Mouse (Mus musculus) small intestine, adult 2 months (tissue): Measurements from ENCODE around the gene Vhl. TPM values are rescaled to one million over a fixed set of nuclear protein-coding genes. Genes with fewer than 3 reads are reported as not detected.

ENCODE experiments used
- H3K27ac ChIP-seq: fragments of 200-500 bp; 2 replicates; pipeline ENCODE4 v1.5.1; 2012; ENCODE audit warnings: low read depth, low read length, control low read depth, inconsistent platforms; ENCODE audit not compliant: insufficient read depth
- H3K27me3 ChIP-seq: fragments of 200-500 bp; 2 replicates; pipeline ENCODE4 v1.6.1; 2012; ENCODE audit warnings: mild to moderate bottlenecking, moderate library complexity, low read length, inconsistent platforms; ENCODE audit not compliant: control insufficient read depth, insufficient read depth
- H3K36me3 ChIP-seq: fragments of 200-500 bp; 2 replicates; pipeline ENCODE4 v1.6.1; 2012; ENCODE audit warnings: mild to moderate bottlenecking, low read length, control low read depth, inconsistent platforms; ENCODE audit not compliant: control insufficient read depth, insufficient read depth
- H3K4me1 ChIP-seq: fragments of 200-500 bp; 2 replicates; pipeline ENCODE4 v1.6.1; 2012; ENCODE audit warnings: low read length, inconsistent platforms, mixed read lengths; ENCODE audit not compliant: control insufficient read depth, insufficient read depth, insufficient read length
- H3K4me3 ChIP-seq: fragments of 200-500 bp; 2 replicates; pipeline ENCODE4 v1.5.1; 2012; ENCODE audit warnings: low read depth, mild to moderate bottlenecking, control low read depth, inconsistent platforms, low read length, moderate library complexity
- CTCF ChIP-seq: fragments of 200-500 bp; IDR thresholded peaks from 2 replicates; pipeline ENCODE4 v1.5.1; 2012; ENCODE audit warnings: low read depth, mild to moderate bottlenecking, control low read depth, inconsistent platforms, low read length, moderate library complexity, mixed read lengths; ENCODE audit not compliant: insufficient replicate concordance, insufficient read length; ENCODE audit errors: extremely low read depth
- POLR2A ChIP-seq: fragments of 200-500 bp; IDR thresholded peaks from 2 replicates; pipeline ENCODE4 v1.6.1; 2012; ENCODE audit warnings: low read depth, mild to moderate bottlenecking, control low read depth, inconsistent platforms, low read length, moderate library complexity
- WGBS: fragments of 180-500 bp; shearing (Covaris S2); methylation state at CpG from one replicate; pipeline ENCODE4 v1.1.7; 2018; 5-methylcytosine and 5-hydroxymethylcytosine counted together
- polyA plus RNA-seq: library from polyadenylated mRNA; depleted of rRNA; stranded (reverse); fragments of >200 nt; gene quantifications from 2 replicates; pipeline ENCODE4 v1.2.3, GENCODE M21; 2012

Gene Vhl
- polyA plus RNA-seq, 1 experiment, result 7.8 TPM

- Histone ChIP-seq H3K27ac (peak overlapping the region; percentile 79), H3K36me3 (peaks cover 18% of the 10 kb centered on the region), H3K27me3 (no peaks in the 10 kb centered on the region), H3K4me3 (0 out of 2 replicates have a peak overlapping the region, but pooled peaks have one; percentile 0), H3K4me1 (peaks cover 67% of the 10 kb centered on the region)
- TF ChIP-seq POLR2A, result no peak
- TF ChIP-seq CTCF, result no peak
- 37% methylated on average over 16 of the region's 16 CpGs for WGBS
Observed at GRCm38 (mm10) chr6:113654753-113655397, 31.1 kb downstream of the Vhl start.

- Histone ChIP-seq H3K27ac (peak overlapping the region; percentile 79), H3K4me3 (0 out of 2 replicates have a peak overlapping the region, but pooled peaks have one; percentile 0), H3K36me3 (peaks cover 14% of the 10 kb centered on the region), H3K27me3 (no peaks in the 10 kb centered on the region), H3K4me1 (peaks cover 68% of the 10 kb centered on the region)
- WGBS, result 64% methylated on average over 3 of the region's 3 CpGs
- TF ChIP-seq POLR2A, result no peak
- no peak for TF ChIP-seq CTCF
Observed at GRCm38 (mm10) chr6:113655475-113655874, 31.7 kb downstream of the Vhl start.

DNA sequence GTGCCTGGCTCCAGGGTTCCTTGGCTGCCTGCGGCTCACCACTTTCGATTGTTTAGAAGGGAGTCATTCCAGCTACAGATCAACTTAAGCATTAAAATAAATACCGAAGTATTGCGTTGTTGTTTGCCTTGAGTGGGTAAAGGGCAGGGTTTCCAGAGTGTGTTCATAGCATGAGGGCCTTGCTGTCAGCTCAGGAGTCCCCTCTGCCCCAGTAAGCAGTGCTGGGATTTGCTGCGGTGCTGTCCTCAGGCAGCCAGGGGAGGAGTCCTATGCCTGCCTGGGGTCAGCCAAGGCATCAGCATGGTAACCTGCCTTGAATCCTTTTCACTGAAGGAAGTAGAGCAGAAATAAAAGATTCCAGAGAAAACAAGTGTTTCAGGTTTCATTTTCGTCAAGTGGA, 33.1 kb downstream of the Vhl start:
- no peaks in the 10 kb centered on the region for H3K27me3 ChIP-seq
- H3K4me1 ChIP-seq, result peaks cover 75% of the 10 kb centered on the region
- H3K4me3 ChIP-seq, result no peak overlapping the region
- 22% methylated on average over 6 of the region's 6 CpGs for WGBS
- TF ChIP-seq CTCF, result no peak
- TF ChIP-seq POLR2A, result no peak
- peaks cover 12% of the 10 kb centered on the region for H3K36me3 ChIP-seq
- H3K27ac ChIP-seq, result peak overlapping the region; percentile 65

- peaks cover 75% of the 10 kb centered on the region for H3K4me1 ChIP-seq
- H3K27me3 ChIP-seq, result no peaks in the 10 kb centered on the region
- H3K36me3 ChIP-seq, result peaks cover 14% of the 10 kb centered on the region
- H3K27ac ChIP-seq, result peak overlapping the region; percentile 65
- TF ChIP-seq CTCF (no peak), POLR2A (no peak)
- no peak overlapping the region for H3K4me3 ChIP-seq
- 49% methylated on average over 3 of the region's 3 CpGs for WGBS
Observed at GRCm38 (mm10) chr6:113658226-113658625, 34.5 kb downstream of the Vhl start.

- H3K4me1 ChIP-seq, result peaks cover 71% of the 10 kb centered on the region
- 76% methylated on average over 8 of the region's 8 CpGs for WGBS
- H3K27ac ChIP-seq, result peak overlapping the region; percentile 75
- H3K27me3 ChIP-seq, result no peaks in the 10 kb centered on the region
- peaks cover 8% of the 10 kb centered on the region; the same call in 1 of the 2 replicates for H3K36me3 ChIP-seq
- no peak overlapping the region for H3K4me3 ChIP-seq
- no peak for TF ChIP-seq POLR2A
- TF ChIP-seq CTCF, result no peak
Observed at GRCm38 (mm10) chr6:113659648-113660491, 36.1 kb downstream of the Vhl start.

- 36% methylated on average over 14 of the region's 14 CpGs for WGBS
- H3K27ac ChIP-seq, result peak overlapping the region; percentile 75
Observed at GRCm38 (mm10) chr6:113660492-113661352, 37.0 kb downstream of the Vhl start.

More at GRCm38 (mm10) chr6:113660492-113661352, 37.0 kb downstream of the Vhl start:
- Histone ChIP-seq H3K4me3 (0 out of 2 replicates have a peak overlapping the region, but pooled peaks have one; percentile 1), H3K27me3 (no peaks in the 10 kb centered on the region), H3K36me3 (peaks cover 8% of the 10 kb centered on the region; the same call in 1 of the 2 replicates), H3K4me1 (peaks cover 65% of the 10 kb centered on the region)
- TF ChIP-seq POLR2A, result 0 out of 2 replicates have a peak, but pooled peaks have one; percentile 16
- TF ChIP-seq CTCF, result no peak
